Mouse (Mus musculus) liver, embryonic 14.5 days (tissue): ENCODE data around the gene Evx1.

Experiments used
- CTCF ChIP-seq: IDR thresholded peaks from 2 replicates; pipeline ENCODE4 v1.5.1; 2016; ENCODE audit warnings: antibody characterized with exemption, low read depth, control low read depth
- EP300 ChIP-seq: IDR thresholded peaks from 2 replicates; pipeline ENCODE4 v1.6.1; 2016; ENCODE audit warnings: antibody characterized with exemption, low read depth

GRCm38 (mm10) chr6:52270494-52271480 is 42.5 kb upstream of the Evx1 start:
- TF ChIP-seq CTCF: peak; percentile 57
- no peak for TF ChIP-seq EP300
